Mouse (Mus musculus) stomach, embryonic 16.5 days (tissue): ENCODE data around the gene Msantd3. TPM values are rescaled to one million over a fixed set of nuclear protein-coding genes. Genes with fewer than 3 reads are reported as not detected.
A peak's percentile ranks its signal among the peaks of the same experiment; 100 is the strongest.

ENCODE experiments used
- ATAC-seq: fragments of 200-750 bp; cut with Nextera tagmentation; 2 replicates; pipeline ENCODE4 v1.8.0; 2017; ENCODE audit warnings: moderate number of reproducible peaks, moderate TSS enrichment; ENCODE audit not compliant: insufficient read depth, low FRiP score
- H3K27ac ChIP-seq: fragments of 300-500 bp; sonication (generic); 2 replicates; pipeline ENCODE4 v1.5.1; 2014; ENCODE audit warnings: low read length
- H3K27me3 ChIP-seq: fragments of 300-500 bp; sonication (generic); 2 replicates; pipeline ENCODE4 v1.6.1; 2014; ENCODE audit warnings: low read length, control low read depth, mixed read lengths; ENCODE audit not compliant: control insufficient read depth, insufficient read depth
- H3K36me3 ChIP-seq: fragments of 300-500 bp; sonication (generic); 2 replicates; pipeline ENCODE4 v1.6.1; 2014; ENCODE audit warnings: low read length; ENCODE audit not compliant: control insufficient read depth, insufficient read depth
- H3K4me1 ChIP-seq: fragments of 300-500 bp; sonication (generic); 2 replicates; pipeline ENCODE4 v1.6.1; 2014; ENCODE audit warnings: low read length, control low read depth, mixed read lengths; ENCODE audit not compliant: control insufficient read depth, insufficient read depth
- H3K4me2 ChIP-seq: fragments of 300-500 bp; sonication (generic); 2 replicates; pipeline ENCODE4 v1.6.1; 2014; ENCODE audit warnings: low read depth, low read length, mixed read lengths
- H3K4me3 ChIP-seq: fragments of 300-500 bp; sonication (generic); replicated peaks from 2 replicates; pipeline ENCODE4 v1.5.1; 2014; ENCODE audit warnings: mild to moderate bottlenecking, low read length
- H3K9ac ChIP-seq: fragments of 300-500 bp; sonication (generic); 2 replicates; pipeline ENCODE4 v1.6.1; 2014; ENCODE audit warnings: low read length
- H3K9me3 ChIP-seq: fragments of 300-500 bp; sonication (generic); replicated peaks from 2 replicates; pipeline ENCODE4 v1.6.1; 2016; ENCODE audit warnings: low read length, control low read depth; ENCODE audit not compliant: control insufficient read depth
- WGBS: fragments of 180-500 bp; shearing (Covaris S2); extraction: QIAGEN DNeasy Blood & Tissue Kit; methylation state at CpG from one replicate; pipeline ENCODE4 v1.1.7; 2014; 5-methylcytosine and 5-hydroxymethylcytosine counted together
- polyA plus RNA-seq: library from polyadenylated mRNA; unstranded; fragments of >200 nt; fragmentation: Nextera tagmentation; extraction: Ambion mirVana; gene quantifications from 2 replicates; pipeline ENCODE4 v1.2.1, GENCODE M21; 2015

Msantd3 gene
- polyA plus RNA-seq, 1 experiment from 2014 or later: 17.4 TPM

DNA sequence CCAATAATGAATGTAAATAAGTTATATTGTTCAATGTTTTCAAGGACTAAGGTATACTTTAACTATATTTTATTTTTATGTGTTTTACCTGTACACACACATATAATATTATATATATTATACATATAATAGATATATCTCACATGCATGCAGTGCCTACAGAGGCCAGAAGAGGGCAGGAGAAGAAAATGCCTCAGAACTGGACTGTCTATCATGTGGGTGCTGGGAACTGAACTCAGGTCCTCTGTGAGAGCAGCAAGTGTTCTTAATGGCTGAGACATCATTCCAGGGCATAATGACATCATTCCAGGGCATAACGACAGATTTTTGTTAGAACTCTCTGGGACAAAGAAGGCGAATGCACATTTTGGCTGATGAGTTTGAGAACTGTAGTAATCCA lies 47.8 kb downstream of the Msantd3 start:
- 95% methylated on average over 2 of the region's 2 CpGs for WGBS
- H3K9me3 ChIP-seq: no peaks in the 10 kb centered on the region; the same call in 1 of the 2 replicates
- H3K27ac ChIP-seq: no peak overlapping the region

DNA sequence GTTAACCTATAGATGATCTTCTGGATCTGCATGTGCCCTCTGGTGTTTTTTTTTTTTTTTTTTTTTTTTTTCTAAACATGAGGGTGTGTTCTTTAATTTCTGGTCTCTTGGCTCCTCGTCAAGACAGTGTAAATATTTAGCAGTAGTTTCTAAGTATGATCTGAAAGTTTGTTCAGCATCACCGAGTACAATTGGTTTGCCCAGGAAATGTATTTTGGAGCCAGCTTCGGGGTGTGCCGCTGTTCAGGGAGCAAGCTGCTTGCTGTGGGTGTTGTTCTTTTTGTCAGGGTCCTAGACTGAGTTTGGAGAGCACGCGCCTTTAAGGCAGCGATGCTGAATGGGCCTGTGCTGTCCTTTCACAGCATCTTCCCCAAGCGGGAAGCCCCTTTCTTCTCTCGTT lies 48.8 kb downstream of the Msantd3 start:
- peak overlapping the region; percentile 55 for H3K27ac ChIP-seq
- H3K4me1 ChIP-seq: peaks cover 19% of the 10 kb centered on the region
- H3K36me3 ChIP-seq: no peaks in the 10 kb centered on the region
- no peaks in the 10 kb centered on the region; the same call in 1 of the 2 replicates for H3K9me3 ChIP-seq
- no peaks in the 10 kb centered on the region for H3K27me3 ChIP-seq
- H3K9ac ChIP-seq: no peak overlapping the region
- ATAC-seq: no peak
- 28% methylated on average over 9 of the region's 9 CpGs for WGBS
- no peak overlapping the region for H3K4me3 ChIP-seq
- H3K4me2 ChIP-seq: peak overlapping the region; percentile 32

More for the DNA sequence above, 47.8 kb downstream of the Msantd3 start:
- no peak for ATAC-seq
- Histone ChIP-seq H3K9ac (no peak overlapping the region), H3K4me1 (peaks cover 19% of the 10 kb centered on the region), H3K4me3 (no peak overlapping the region), H3K4me2 (no peak overlapping the region), H3K27me3 (no peaks in the 10 kb centered on the region), H3K36me3 (no peaks in the 10 kb centered on the region)

DNA sequence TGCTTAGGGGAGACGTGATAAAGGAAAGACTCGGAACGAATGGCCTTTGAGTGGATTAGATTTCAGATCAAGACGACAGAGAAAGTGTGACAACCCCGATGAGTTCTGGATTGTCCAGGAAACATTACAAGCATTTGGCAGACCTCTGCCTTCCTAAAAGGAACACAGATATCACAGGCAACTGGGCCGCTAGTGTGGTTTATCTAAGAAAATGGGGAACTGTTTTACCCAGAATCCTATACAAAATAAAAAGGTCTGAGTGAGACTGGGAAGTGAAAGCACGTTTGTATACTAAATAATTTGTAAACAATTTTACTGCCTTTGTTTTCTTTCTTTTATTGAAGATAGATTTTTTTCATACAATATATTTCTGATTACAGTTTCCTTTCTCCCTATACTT lies 51.1 kb downstream of the Msantd3 start:
- 81% methylated on average over 7 of the region's 7 CpGs for WGBS
- Histone ChIP-seq H3K9me3 (no peaks in the 10 kb centered on the region; the same call in 1 of the 2 replicates), H3K27me3 (no peaks in the 10 kb centered on the region), H3K27ac (no peak overlapping the region), H3K4me2 (no peak overlapping the region), H3K9ac (no peak overlapping the region), H3K4me3 (no peak overlapping the region), H3K36me3 (no peaks in the 10 kb centered on the region), H3K4me1 (peaks cover 16% of the 10 kb centered on the region)
- ATAC-seq: no peak

DNA sequence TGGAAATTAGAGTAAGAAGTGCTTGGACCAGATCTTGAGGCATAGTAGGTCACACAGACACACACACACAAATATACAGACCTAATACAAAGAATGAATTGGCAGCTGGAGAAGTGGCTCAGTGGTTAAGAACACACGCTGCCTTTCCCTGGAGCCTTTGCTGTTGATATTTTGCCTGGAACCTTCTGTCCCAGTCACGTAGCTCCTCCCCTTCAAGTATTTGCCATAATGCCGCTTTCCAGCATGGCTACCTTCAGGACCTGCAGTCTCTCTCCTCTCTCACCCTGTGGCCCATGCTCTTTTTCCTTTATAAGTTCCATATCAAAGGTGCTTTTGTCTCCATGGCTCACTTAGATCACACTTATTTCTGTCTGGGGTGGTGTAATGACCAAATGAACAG lies 51.7 kb downstream of the Msantd3 start:
- no peak overlapping the region for H3K27ac ChIP-seq
- H3K9me3 ChIP-seq: no peaks in the 10 kb centered on the region; the same call in 1 of the 2 replicates
- no peak overlapping the region for H3K4me3 ChIP-seq
- no peak for ATAC-seq
- 72% methylated on average over 3 of the region's 3 CpGs for WGBS
- H3K4me2 ChIP-seq: no peak overlapping the region
- no peaks in the 10 kb centered on the region for H3K36me3 ChIP-seq
- no peak overlapping the region for H3K9ac ChIP-seq
- no peaks in the 10 kb centered on the region for H3K27me3 ChIP-seq
- peaks cover 14% of the 10 kb centered on the region for H3K4me1 ChIP-seq

DNA sequence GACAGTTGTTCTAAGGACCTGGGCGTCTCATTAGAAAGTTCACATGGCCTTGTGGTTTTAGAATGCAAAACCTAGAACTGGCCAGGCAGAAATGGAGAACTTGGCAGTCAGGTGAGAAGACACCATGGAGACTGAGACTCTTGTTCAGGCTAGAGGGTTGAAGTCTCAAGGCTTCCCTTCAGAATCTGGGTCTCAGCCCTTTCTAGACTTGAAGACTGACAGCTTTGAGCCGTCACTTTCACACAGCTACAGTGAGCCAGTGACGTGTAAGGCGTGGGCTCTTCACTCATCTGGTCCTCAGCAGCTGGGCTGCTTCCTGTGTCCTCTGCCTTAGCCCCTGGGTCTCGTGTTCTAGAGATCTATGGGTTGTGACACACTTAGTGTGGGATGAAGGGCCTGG lies 52.6 kb downstream of the Msantd3 start:
- H3K27ac ChIP-seq: no peak overlapping the region
- no peak overlapping the region for H3K4me2 ChIP-seq
- H3K9me3 ChIP-seq: no peaks in the 10 kb centered on the region; the same call in 1 of the 2 replicates
- no peak overlapping the region for H3K4me3 ChIP-seq
- H3K4me1 ChIP-seq: peaks cover 11% of the 10 kb centered on the region; the same call in 1 of the 2 replicates
- H3K9ac ChIP-seq: no peak overlapping the region
- H3K27me3 ChIP-seq: no peaks in the 10 kb centered on the region
- ATAC-seq: no peak
- no peaks in the 10 kb centered on the region for H3K36me3 ChIP-seq
- WGBS: 44% methylated on average over 5 of the region's 5 CpGs

DNA sequence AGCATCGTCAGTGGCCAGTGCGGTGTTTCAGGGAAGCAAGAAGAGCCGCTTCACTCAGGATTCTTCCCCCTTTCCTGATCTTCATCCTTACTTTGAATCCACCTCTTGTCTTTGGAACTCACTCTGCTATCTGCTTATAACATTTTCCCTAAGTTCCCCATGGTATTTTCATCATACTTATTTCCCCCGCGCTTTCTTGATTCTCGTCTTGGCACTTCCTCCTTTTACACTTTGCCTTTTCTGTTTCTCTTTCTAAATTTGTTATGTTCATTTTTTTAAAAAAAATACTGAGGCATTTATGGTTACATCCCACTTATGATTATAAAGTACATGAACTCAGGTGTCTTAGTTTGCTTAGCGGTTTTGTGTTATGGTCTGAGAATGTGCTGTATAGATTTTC lies 53.1 kb downstream of the Msantd3 start:
- H3K4me3 ChIP-seq: no peak overlapping the region
- 86% methylated on average over 7 of the region's 7 CpGs for WGBS
- H3K4me2 ChIP-seq: no peak overlapping the region
- H3K9ac ChIP-seq: no peak overlapping the region
- H3K27me3 ChIP-seq: no peaks in the 10 kb centered on the region
- H3K9me3 ChIP-seq: no peaks in the 10 kb centered on the region
- H3K4me1 ChIP-seq: peaks cover 11% of the 10 kb centered on the region; the same call in 1 of the 2 replicates
- ATAC-seq: no peak
- no peaks in the 10 kb centered on the region for H3K36me3 ChIP-seq
- no peak overlapping the region for H3K27ac ChIP-seq

DNA sequence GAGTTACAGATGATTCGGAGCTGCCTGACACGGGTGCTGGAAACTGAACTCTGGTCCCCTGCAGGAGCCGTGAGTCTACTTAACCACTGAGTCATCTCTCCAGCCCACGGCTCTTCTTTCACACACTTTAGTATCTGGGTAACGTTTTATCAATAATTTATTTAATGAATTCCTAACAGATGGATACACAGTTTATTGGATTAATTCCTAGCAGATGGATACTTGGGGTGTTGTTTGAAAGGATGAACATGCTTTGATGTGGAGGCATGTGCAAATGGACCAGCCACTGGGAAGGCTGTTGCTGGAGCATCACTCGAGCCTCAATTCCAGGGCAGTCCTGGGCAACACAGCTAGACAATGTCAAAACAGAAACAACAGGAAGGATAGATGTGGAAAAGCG lies 56.4 kb downstream of the Msantd3 start:
- Histone ChIP-seq H3K9me3 (no peaks in the 10 kb centered on the region), H3K4me3 (no peak overlapping the region), H3K4me2 (no peak overlapping the region), H3K36me3 (no peaks in the 10 kb centered on the region), H3K27me3 (no peaks in the 10 kb centered on the region), H3K27ac (no peak overlapping the region), H3K9ac (no peak overlapping the region), H3K4me1 (no peaks in the 10 kb centered on the region)
- WGBS: 84% methylated on average over 7 of the region's 7 CpGs
- no peak for ATAC-seq

DNA sequence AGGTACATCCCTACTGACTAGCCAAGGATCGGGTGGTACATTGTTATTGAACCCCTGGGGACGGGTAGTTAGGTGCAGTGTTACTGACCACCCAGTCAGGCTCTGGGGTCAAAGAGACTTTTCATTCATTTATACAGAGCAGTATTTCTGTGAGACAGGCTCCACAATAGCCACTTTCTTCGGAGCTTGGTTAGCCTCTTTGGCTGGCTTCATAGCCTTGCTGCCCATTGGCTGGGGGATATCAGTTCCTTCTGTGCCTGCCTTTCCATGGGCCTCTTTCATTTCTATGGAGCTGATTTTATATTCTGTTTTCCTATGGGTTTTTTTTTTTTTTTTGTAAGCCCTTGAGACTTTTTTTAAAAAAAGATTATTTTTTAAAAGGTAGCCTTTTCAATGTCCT lies 65.9 kb downstream of the Msantd3 start:
- H3K4me2 ChIP-seq: no peak overlapping the region

DNA sequence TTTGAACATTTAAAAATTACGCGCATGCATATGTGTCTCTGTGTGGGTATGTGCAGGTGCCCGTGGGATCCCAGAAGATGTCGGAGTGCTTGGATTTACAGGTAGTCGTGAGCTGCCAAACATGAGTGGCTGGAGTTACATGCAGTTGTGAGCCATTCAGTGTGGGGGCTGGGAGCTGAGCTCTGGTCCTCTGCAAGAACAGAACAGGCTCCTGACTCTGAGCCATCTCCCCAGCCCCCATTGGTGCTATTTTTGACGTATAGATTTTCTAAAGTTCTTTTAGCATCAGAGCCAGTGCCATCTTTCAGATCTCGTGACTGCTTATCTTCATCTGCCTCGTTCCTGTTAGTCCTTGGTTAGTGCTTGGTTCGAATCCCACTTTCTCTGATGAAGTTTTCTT lies 69.8 kb downstream of the Msantd3 start:
- H3K4me2 ChIP-seq: no peak overlapping the region
- H3K27ac ChIP-seq: no peak overlapping the region
- 93% methylated on average over 9 of the region's 9 CpGs for WGBS
- H3K36me3 ChIP-seq: no peaks in the 10 kb centered on the region
- no peaks in the 10 kb centered on the region for H3K27me3 ChIP-seq
- no peaks in the 10 kb centered on the region for H3K9me3 ChIP-seq
- H3K9ac ChIP-seq: no peak overlapping the region
- no peak for ATAC-seq
- H3K4me3 ChIP-seq: no peak overlapping the region
- no peaks in the 10 kb centered on the region for H3K4me1 ChIP-seq

More for the DNA sequence above, 65.9 kb downstream of the Msantd3 start:
- H3K9ac ChIP-seq: no peak overlapping the region
- 87% methylated on average over 3 of the region's 3 CpGs for WGBS
- no peaks in the 10 kb centered on the region for H3K4me1 ChIP-seq
- no peak overlapping the region for H3K27ac ChIP-seq
- H3K4me3 ChIP-seq: no peak overlapping the region
- no peaks in the 10 kb centered on the region for H3K9me3 ChIP-seq
- H3K27me3 ChIP-seq: no peaks in the 10 kb centered on the region
- H3K36me3 ChIP-seq: no peaks in the 10 kb centered on the region
- no peak for ATAC-seq

DNA sequence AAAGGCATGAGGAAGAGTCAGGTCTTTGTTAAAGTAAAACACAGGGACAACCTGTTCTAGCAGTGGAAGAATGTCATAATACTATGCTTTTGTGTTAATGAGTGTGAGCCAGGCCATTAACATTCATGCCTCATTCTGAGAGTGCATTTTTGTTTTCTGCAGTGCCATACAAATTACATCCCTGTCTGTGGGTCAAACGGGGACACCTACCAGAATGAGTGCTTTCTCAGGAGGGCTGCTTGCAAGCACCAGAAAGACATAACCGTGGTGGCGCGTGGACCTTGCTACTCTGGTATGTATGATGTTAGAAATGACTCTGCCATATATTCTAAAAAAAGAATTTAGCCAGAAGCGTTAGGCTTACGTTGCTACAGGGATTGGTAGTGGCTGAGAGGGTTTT lies 70.5 kb downstream of the Msantd3 start:
- ATAC-seq: no peak

More for the DNA sequence above, 70.5 kb downstream of the Msantd3 start:
- Histone ChIP-seq H3K9ac (no peak overlapping the region), H3K9me3 (no peaks in the 10 kb centered on the region), H3K4me2 (no peak overlapping the region), H3K4me3 (no peak overlapping the region), H3K4me1 (no peaks in the 10 kb centered on the region), H3K27ac (no peak overlapping the region), H3K27me3 (no peaks in the 10 kb centered on the region), H3K36me3 (no peaks in the 10 kb centered on the region)
- 92% methylated on average over 6 of the region's 6 CpGs for WGBS
